Mouse (Mus musculus): ENCODE results near the gene S100pbp.
A peak's percentile ranks its signal among the peaks of the same experiment; 100 is the strongest.

Gene S100pbp

DNA sequence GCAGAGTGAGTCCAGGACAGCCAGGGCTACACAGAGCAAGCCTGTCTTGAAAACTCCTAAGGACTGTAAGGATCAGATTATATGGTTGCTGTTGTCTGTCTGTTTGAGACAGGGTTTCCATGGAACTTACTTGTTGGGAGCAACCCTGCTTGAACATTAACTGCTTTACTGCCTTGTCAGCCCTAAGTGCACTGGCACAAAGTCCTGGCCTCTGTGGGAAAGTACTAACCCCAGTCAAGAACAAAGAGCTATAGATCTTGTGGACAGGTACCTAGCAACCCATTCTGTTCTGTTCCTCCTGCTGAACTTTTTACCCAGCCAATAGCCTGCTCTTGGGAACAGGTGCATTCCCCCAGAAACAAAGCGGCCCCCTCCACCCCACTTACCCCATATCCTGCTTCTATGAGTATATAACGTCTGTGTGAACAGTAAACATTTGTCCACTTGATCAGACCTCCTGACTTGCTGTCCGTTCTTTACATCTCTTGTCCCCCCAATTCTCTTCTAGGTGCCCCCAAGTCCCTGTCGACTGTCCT, 38.2 kb downstream of the S100pbp start:
- no peak for DNase-seq (ENCODE audit: low spot score in 2 of 2)

DNA sequence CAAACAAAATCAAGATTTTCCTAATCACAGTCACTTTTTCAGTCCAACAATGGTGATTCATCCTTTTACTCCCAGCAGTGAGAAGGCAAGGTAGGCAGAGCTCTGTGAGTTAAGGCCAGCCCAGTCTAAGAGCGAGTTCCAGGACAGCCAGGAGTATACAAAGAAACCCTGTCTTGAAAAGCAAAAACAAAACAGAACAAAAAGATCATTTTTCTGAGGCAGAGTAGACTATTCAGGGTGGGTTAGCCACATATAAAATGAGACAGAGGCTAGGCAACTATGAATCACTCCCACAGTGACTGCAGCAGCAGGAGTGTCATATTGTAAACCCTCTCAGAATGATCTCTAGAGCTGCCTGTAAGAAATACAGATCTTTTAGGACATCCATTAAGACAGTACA, 40.2 kb downstream of the S100pbp start:
- no peak for DNase-seq (ENCODE audit: low spot score in 2 of 2)

DNA sequence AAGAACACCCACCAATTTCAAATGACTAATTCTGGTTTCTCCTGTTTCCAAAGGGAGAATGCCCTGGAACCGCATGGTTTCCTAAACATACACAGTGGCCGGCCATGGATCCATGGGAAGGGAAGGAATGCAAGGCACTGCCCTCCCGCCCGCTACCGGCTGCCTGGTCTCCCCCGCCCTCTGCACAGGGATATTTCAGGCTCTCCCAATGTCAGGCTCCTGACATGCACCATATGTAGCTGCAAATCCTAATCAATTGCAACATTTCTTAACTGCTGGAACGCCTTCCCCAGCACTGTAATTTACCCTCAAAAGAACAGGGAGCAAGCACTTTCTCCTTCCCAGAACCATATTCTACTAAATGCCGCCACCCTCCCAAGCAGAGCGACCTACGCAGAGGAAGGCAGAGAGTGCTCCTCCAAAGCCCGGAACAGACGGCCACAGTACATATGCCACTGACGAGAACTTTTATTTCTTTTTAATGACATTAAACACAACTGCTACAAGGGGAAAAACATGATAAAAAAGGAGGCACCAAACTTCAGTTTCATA, 41.9 kb downstream of the S100pbp start:
- DNase-seq (ENCODE audit: low spot score in 2 of 2): no peak

DNA sequence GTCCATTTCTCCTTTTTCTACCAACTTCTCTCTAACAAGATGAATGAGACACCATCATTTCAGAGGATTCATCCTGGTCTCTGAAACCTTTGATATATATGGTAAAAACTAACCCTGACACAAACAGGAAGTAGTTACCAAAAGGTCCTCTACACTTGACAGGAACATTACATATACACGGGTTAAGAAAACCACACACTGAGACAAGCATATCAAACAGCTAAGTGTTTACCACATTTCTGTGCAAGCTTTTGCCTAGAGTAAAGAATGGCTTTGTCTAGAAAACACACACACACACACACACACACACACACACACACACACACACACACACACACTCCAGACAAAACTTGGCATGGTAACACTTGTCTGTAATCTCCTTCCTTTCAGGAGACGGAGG, 43.1 kb downstream of the S100pbp start:
- no peak for DNase-seq (ENCODE audit: low spot score in 2 of 2)

DNA sequence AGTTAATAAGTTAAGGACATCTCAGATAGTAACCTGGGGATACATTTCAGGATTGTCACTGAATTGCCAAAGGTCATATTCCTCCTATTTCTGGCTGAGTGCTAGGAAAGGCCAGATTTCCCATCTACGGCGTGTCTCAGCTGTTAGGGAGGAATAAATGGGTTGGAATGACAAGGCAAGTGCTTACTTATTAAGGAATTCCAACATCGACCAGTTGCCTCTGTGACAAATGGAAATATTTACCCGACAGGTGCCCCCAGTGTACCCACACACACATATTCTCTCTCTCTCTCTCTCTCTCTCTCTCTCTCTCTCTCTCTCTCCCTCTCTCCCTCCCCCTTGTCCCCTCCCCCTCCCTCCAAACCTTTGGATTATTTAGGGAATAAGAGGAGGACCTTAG, 43.6 kb downstream of the S100pbp start:
- DNase-seq (ENCODE audit: low spot score in 2 of 2): no peak

DNA sequence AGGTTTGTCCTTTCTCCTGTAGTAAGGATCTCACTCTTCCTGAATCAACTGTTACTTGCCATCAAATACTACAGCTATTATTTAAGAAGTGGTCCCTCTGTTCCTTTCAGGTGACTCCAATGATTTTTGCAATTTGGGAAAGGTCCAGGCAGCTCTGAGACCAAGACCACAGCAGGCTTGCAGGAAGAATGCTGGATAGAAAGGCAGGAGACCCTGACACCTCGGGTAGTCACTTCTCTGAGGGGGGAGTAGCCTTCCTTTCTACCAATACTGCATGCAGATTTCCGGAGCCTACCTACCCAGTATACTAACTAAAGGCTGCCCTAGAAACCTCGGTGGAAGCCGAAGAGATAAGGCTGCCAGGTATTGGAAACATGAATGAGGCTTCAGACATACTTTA, 44.1 kb downstream of the S100pbp start:
- DNase-seq (ENCODE audit: low spot score in 2 of 2): no peak

DNA sequence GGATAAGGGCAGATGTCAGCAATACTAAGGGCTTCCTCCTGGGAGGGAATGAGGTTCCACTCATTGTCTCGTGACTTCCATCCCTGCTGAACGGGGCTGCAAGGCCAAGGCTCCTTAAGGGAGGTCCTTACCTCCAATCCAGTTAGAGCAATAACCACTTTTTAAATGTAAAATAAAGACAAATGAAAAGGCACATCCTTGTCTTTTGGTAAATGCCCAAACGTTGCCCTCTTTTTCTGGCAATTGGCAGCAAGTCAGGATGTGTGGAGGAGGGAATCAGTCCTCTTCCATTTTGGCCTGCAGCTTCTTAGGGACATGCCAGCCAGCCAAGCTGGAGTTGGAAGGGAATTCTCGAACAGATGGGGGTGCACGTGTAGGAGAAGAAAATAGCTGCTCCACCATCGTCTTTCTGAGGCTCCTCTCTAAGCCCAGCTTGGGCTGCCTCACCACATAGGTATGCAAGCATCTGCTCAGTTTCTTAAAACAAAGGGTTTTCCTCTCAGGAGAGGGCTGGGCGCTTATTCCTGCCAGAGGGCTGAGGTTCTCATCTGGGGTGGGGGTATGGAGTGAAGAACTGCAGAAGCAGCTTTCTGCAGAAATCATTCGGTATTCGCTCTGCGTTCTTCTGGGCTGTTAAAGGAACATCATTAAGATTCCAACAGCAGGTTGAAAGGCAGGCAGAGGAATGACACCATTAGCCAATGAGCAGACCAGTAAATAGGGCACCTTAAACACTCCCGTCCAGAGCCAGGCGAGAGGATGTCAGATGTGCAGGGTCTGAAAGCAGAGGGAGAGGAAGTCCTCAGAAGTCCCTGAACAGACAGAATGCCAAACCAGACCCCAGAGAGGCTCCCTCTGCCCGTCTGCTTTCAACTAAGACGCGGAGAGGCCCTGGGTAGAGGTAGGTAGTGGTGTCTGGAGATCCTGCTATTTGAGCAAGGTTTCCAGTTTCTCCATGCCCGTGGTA, 44.8 kb downstream of the S100pbp start:
- peak; percentile 80 to 95 for DNase-seq (ENCODE audit: low spot score in 2 of 2)

DNA sequence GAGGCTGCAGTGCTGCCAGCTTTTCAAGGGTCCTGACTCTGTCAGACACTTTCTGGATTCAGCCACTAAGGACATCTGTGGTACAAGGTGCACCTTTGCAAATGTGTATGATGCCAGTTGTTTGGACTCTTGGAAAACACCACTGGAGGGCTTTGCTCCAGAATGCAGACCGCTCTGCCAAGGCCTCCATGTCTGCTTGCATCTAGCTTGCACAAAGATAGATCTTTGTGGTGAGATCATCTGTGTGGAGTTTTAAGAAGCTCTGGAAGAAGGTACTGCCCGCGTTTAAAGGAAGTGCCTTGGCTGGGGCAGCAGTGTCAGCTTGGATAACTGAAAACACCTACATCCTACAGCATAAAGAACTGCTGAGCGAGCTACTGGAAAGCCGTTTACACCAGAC, 46.0 kb downstream of the S100pbp start:
- no peak for DNase-seq (ENCODE audit: low spot score in 2 of 2)

DNA sequence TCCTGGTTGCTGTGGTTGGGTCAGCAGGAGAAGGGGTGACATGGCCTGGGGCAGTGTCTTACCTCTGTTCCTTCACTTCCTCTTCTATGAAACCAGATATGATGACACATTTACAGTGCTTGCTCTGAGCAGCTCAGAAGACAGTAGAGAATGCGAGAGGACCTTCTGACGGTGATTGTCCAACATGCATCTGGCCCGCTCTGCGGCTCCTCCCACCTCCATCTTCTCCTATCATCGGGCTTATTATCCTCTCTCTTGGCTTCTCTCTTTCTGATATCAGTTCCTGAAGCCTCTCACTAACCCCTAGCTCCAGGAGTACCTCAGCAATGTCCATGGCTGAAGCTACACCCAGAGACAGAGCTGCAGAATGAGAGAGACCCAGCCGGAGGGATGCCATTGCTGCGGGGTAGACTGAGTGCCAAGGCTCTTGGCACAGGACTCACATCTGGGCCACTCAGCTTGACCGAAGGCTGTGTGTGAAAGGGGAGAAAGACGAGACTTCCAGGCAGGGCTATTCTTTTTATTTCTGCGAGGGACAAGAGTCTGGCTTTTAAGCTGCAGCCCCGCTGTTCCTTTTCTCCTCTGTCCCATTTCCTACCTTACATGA, 47.0 kb downstream of the S100pbp start:
- DNase-seq (ENCODE audit: low spot score in 2 of 2): no peak

DNA sequence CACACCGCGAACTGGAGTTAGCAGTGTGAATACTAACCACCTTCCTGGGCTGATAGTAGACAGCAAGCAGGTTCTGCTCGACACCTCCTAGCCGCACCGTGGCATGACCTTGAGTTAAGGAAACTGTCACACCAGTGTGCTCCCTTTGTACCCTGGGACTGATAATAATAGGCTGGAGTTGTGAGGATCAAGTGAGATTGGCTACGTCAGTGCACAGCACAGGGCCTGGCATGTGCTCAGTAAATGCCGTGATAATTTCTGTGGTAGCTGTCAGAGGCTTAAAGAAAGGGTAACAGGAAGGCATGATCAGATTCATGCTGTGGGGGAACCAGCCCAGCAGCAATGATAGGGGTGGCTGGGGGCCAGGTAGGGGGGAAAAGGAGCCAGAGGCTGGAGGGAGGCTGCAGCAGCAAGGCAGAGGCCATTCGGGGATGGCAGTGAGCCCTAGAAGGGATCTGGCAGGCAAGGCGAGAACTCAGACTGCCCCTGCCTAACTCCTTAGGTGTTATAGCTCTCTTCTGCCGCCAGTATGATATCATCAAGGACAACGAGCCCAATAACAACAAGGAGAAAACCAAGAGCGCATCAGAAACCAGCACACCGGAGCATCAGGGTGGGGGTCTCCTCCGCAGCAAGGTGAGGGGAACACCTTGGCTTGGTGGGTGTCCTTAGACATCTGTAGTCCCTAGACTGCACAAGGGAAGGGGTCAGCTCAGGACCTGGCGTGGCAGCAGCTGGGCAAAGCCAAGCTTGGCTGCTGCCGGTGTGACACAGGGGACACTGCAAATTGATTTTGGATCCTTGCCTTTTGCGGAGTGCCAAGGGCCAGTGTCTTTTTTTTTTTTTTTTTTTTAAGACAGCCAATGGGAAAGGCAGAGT, 47.7 kb downstream of the S100pbp start:
- no peak for DNase-seq (ENCODE audit: low spot score in 2 of 2)

DNA sequence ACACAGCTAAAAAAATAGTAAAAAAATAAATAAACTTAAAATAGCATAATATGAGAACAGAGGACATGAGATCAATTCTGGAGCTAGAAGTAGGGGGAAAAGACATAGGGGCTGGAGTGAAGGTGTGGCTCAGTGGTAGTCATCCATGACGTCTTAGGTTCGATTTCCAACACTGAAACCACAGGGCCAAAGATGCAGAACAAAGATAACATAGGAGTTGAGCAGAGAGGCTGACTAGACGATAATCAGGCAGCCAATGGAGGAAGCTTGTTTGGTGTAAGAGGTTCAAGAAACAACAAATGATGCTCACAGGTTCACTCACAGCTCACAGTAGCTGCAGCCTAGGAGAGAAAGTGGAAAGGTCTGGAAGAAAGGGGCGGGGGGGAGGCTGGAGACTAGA, 48.7 kb downstream of the S100pbp start:
- DNase-seq (ENCODE audit: low spot score in 2 of 2): no peak

DNA sequence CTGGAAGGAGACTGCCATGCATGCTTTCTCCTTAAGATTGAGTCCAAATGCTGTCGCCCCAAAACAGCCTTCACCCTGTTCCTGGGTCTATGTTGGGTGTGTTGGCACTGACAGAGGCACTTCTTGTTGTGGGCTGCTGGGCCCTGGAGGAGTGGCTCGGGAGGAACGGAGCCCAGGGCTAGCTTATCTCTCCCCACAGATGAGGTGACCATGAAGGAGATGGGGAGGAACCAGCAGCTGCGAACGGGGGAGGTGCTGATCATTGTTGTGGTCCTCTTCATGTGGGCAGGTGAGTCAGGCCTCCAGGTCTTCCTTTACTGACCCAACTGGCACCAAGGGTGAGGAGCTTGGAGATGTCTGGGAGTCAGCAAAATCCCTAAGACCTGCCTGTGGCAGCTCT, 49.9 kb downstream of the S100pbp start:
- DNase-seq (ENCODE audit: low spot score in 2 of 2): no peak

DNA sequence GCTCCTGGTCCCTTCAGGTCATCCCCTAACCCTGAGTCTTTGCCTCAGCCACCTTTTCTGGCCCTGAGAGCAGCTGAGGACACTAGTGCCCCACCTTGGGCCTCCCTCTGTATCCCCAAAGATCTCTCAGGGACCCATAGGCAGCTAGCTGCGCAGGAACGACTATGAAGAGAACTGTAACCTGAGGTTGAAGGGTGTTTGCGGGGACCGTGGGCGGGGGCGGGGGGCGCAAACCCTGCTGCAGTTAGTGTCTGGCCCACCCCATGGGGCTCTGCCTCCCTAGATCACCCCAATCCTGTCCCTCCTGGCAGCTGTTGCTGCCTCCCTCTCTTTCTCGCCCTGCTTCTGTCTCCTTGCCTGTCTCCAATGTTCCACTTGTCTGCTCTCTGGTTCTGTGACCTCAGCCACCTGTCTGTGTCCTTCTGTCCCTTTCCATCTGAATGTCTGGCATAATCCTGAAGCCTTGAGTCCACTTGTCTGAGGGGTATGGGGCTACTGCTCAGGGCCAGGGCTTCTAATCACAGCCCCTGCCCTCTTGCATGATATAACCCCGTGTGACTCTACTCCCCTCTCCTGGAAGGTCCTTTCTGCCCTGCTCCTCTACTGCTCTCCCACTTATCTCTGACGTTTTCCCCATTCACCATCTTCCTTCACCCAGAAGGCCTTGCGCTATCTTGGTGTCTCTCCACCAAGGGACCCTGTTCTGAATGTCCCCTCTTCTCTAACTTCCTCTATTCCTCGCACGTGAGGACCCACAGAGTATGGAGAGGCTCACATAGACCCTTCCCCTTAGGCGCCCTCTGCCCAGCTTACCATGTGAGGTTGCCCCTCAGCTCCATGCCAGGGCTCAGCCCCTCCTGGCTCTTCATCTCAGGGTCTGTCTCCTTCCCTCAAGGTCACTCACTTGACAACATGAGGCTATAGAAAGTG, 51.9 kb downstream of the S100pbp start:
- no peak for DNase-seq (ENCODE audit: low spot score in 2 of 2)

DNA sequence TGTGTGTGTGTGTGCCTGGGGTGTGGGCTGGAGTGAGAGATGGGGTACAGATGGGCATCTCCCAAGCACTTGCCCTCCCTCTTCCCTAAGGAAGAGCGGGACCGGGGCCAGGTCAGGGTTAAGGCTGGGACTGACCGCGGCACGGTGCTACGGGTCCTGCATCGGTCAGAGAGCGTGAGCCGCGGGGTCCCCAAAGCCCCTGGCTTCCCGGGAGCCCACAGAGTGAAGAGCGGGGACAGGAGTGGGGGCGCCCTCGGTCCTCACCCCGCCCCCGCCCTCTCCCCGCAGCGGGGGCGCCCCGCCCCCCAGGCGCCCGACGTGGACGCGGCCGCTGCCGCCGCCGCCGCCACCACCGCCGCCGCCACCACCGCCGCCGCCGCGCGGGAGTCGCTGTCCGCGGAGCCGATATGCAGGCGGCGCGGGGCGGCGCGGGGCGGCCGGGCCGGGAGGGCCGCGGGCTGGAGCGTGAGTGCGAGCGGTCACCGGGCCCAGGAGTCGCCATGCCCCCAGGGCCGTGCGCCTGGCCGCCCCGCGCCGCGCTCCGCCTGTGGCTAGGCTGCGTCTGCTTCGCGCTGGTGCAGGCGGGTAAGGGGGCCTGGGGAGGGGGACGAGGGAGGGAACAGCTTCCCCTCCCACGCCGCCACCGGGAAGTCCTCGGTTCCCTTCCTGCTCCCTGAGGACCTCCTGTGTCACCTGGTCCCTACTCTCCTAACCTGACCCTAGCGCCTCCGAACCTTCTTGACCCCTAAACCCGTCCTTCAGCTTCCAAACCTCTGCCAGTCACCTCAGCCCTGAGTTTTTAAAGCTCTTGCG, 52.7 kb downstream of the S100pbp start, which contains the start of gene Fndc5:
Gene Fndc5 (plus strand): TSS at position 421 of the 813 bp plus-strand sequence.
- DNase-seq (ENCODE audit: low spot score in 2 of 2): no peak

DNA sequence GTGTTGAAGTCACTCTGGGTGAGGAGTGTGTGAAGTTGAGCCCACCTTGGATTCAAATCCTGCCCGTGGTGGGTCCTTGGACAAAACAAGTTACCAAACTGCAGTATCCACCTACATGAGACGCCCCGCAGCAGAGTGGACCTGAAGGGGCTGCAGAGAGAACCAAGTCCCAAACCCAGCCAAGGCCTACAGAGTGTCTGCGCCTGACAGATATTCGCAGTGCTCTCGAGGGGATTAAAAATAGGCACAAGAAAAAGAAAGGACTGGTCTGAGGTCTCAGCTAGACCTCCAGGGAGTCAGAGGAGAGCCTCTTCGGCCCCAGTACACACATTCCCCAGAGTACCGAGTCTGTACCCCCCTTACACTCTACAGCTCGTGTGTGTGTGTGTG, 53.3 kb downstream of the S100pbp start:
- DNase-seq (ENCODE audit: low spot score in 2 of 2): no peak

DNA sequence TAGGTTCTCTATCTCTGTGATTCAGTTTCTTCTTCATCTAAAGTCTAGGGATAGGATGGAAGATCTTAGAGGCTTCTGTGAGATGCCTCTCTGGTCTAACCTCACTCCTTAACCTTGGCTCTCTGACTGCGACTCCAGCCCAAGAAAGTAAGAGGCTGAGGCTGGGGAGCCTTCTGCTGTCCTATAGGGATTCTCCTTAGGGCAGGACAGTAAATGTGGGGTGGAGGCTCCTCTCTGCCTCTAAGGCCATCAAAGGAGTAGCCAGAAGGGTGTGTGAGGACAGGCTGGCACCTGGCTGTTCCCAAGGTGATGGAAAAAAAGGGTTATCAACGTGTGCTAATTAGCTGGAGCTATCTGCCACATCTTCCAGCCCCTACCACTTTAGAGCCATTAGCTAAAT, 53.9 kb downstream of the S100pbp start:
- DNase-seq (ENCODE audit: low spot score in 2 of 2): no peak

DNA sequence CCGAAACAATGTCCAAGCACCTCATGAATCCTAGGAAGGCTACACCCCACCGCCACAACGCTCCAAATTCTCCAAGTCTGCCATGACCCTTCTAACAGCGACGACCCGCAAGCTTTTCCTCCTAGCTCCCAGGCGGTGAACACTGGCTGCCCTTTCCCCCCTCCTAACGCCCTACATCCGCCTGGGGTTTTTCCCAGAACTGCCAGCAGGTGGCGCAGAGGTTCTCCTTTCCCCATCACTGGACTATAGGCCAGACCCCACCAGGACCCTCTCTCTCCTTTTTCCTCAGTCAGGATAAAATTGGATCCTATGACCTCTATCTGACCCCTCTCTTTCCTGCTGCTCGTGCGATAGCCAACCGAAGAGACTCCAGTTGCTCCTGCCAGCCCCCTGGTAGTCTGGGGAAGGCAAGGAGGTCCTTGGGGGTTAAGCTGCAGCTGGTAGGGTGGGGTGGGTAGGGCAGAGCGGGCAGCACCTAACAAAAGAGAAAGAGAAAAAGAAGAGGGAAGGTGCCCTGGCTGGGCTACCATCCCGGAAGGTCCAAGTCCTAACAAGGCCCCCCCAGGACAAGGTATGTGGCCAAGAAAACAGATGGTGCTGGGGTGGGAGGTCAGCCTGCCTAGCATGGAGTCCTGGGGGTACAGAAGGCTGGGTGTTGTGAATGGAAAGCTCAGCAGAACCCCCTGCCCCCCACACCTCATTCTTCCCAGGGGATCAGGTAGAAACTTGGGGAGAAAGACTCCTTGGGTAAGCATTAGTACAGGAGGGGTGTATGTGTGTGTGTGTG, 54.5 kb downstream of the S100pbp start:
- peak in 1 of 2 experiments; percentile 69 for DNase-seq (ENCODE audit: low spot score in 2 of 2)

DNA sequence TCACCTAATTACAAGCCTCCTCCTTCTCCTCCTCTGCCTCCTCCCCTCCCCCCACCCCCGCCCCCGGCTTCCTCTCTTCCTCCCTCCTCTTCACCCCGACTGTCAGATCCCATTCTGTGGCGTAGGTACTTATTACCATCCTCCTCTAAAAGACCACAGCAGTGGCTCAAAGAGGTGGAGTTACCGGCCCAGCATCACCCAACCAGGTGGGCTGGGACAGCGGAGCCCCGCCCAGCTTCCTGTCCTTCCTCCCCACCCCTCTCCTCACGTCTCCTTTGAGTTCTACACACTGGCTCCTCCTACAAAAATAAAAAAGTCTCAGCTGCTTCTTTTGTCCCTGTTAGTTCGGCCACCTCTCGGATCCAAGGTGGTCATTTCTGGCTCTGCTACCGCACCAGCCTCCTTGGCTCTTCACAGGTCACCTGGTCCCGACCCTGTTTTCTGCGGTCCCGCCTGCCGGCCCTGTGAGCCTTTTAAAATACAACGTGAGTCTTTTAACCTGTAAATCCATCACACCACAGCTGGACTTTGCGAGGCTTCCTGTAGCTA, 58.7 kb downstream of the S100pbp start:
- DNase-seq (ENCODE audit: low spot score in 2 of 2): no peak

DNA sequence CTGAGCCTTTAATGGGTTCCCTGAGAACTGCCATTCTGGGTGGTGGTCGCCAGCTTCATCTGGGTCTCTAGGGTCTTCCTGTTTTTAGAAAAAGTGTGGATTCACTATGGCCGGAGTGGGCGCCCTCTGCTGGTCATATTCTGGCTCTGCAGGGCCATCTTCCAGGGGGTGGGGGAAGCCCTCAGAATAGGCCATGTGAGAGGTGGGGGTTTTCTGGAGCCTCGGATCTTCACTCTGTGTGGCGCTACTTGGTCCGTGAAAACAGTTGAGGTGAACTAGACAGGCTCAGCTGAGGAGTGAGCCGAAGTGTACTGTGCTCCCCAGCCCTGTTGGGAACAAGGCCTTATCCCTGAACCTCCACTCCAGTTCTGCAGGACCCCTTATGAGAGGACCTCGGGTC, 59.4 kb downstream of the S100pbp start:
- DNase-seq (ENCODE audit: low spot score in 2 of 2): no peak

Data from left cerebral cortex, adult 9 months (tissue).